Mouse (Mus musculus): ENCODE results near the gene Aip.

- TF ChIP-seq POLR2A (IDR thresholded peaks at IDR 0.05; ENCODE audit: low read depth, low read length) = no peak
- TF ChIP-seq CTCF (IDR thresholded peaks at IDR 0.05; ENCODE audit: extremely low read depth, insufficient read length, insufficient replicate concordance, low read depth, low read length) = no peak
These were observed 21.4 kb upstream of the Aip start for GRCm38 (mm10) chr19:4147022-4147405.
